Mouse (Mus musculus): ENCODE measurements around the gene Zfp109. TPM values are rescaled to one million over a fixed set of nuclear protein-coding genes. Genes with fewer than 3 reads are reported as not detected.

Zfp109 gene
- polyA plus RNA-seq, 1 experiment from 2014 or later: 1.1 TPM

GRCm38 (mm10) chr7:24210296-24210695, 27.1 kb downstream of the Zfp109 start:
- no peak overlapping the region for H3K9ac ChIP-seq (ENCODE audit: low read depth, low read length)
- ATAC-seq (ENCODE audit: low read depth): no peak
- 68% methylated on average over 2 of the region's 2 CpGs for WGBS (ENCODE audit: insufficient replicate concordance)

GRCm38 (mm10) chr7:24208282-24208886, 29.0 kb downstream of the Zfp109 start:
- H3K9me3 ChIP-seq (replicated peaks; ENCODE audit: control insufficient read depth, low read length): no peaks in the 10 kb centered on the region
- H3K27me3 ChIP-seq (ENCODE audit: control insufficient read depth, insufficient read depth, low read depth, low read length): no peaks in the 10 kb centered on the region
- peaks cover 2% of the 10 kb centered on the region for H3K4me1 ChIP-seq (ENCODE audit: control insufficient read depth, low read depth, low read length)
- 49% methylated on average over 7 of the region's 7 CpGs for WGBS (ENCODE audit: insufficient replicate concordance)
- no peaks in the 10 kb centered on the region for H3K36me3 ChIP-seq (ENCODE audit: control insufficient read depth, insufficient read depth)
- H3K9ac ChIP-seq (ENCODE audit: low read depth, low read length): no peak overlapping the region
- H3K27ac ChIP-seq (ENCODE audit: low read length): no peak overlapping the region
- H3K4me2 ChIP-seq (ENCODE audit: low read depth, low read length): peak overlapping the region; percentile 59
- ATAC-seq (ENCODE audit: low read depth): no peak
- peak overlapping the region; percentile 57 for H3K4me3 ChIP-seq (ENCODE audit: low read depth, low read length)

More at GRCm38 (mm10) chr7:24210296-24210695, 27.1 kb downstream of the Zfp109 start:
- H3K4me3 ChIP-seq (ENCODE audit: low read depth, low read length): no peak overlapping the region
- H3K27me3 ChIP-seq (ENCODE audit: control insufficient read depth, insufficient read depth, low read depth, low read length): no peaks in the 10 kb centered on the region
- H3K36me3 ChIP-seq (ENCODE audit: control insufficient read depth, insufficient read depth): no peaks in the 10 kb centered on the region
- H3K4me1 ChIP-seq (ENCODE audit: control insufficient read depth, low read depth, low read length): peaks cover 2% of the 10 kb centered on the region
- H3K27ac ChIP-seq (ENCODE audit: low read length): no peak overlapping the region
- no peak overlapping the region for H3K4me2 ChIP-seq (ENCODE audit: low read depth, low read length)
- H3K9me3 ChIP-seq (replicated peaks; ENCODE audit: control insufficient read depth, low read length): no peaks in the 10 kb centered on the region

GRCm38 (mm10) chr7:24207488-24208261, 29.7 kb downstream of the Zfp109 start:
- Histone ChIP-seq H3K27me3 (ENCODE audit: control insufficient read depth, insufficient read depth, low read depth, low read length) (no peaks in the 10 kb centered on the region), H3K4me3 (ENCODE audit: low read depth, low read length) (peak overlapping the region; percentile 57), H3K4me2 (ENCODE audit: low read depth, low read length) (peak overlapping the region; percentile 59), H3K4me1 (ENCODE audit: control insufficient read depth, low read depth, low read length) (peaks cover 2% of the 10 kb centered on the region), H3K36me3 (ENCODE audit: control insufficient read depth, insufficient read depth) (no peaks in the 10 kb centered on the region), H3K9me3 (replicated peaks; ENCODE audit: control insufficient read depth, low read length) (no peaks in the 10 kb centered on the region), H3K27ac (ENCODE audit: low read length) (no peak overlapping the region), H3K9ac (ENCODE audit: low read depth, low read length) (peak overlapping the region; percentile 54)
- WGBS (ENCODE audit: insufficient replicate concordance): 11% methylated on average over 24 of the region's 24 CpGs
- ATAC-seq (ENCODE audit: low read depth): peak; percentile 78

GRCm38 (mm10) chr7:24196961-24197360, 40.4 kb downstream of the Zfp109 start:
- 68% methylated on average over 4 of the region's 4 CpGs for WGBS (ENCODE audit: insufficient replicate concordance)
- ATAC-seq (ENCODE audit: low read depth): no peak
- H3K36me3 ChIP-seq (ENCODE audit: control insufficient read depth, insufficient read depth): peaks cover 23% of the 10 kb centered on the region
- no peak overlapping the region for H3K27ac ChIP-seq (ENCODE audit: low read length)
- H3K9me3 ChIP-seq (replicated peaks; ENCODE audit: control insufficient read depth, low read length): peaks cover 2% of the 10 kb centered on the region
- no peaks in the 10 kb centered on the region for H3K27me3 ChIP-seq (ENCODE audit: control insufficient read depth, insufficient read depth, low read depth, low read length)
- H3K4me1 ChIP-seq (ENCODE audit: control insufficient read depth, low read depth, low read length): no peaks in the 10 kb centered on the region
- H3K4me2 ChIP-seq (ENCODE audit: low read depth, low read length): no peak overlapping the region
- H3K9ac ChIP-seq (ENCODE audit: low read depth, low read length): no peak overlapping the region
- H3K4me3 ChIP-seq (ENCODE audit: low read depth, low read length): no peak overlapping the region

GRCm38 (mm10) chr7:24193157-24193556, 44.2 kb downstream of the Zfp109 start:
- 56% methylated on average over 3 of the region's 3 CpGs for WGBS (ENCODE audit: insufficient replicate concordance)

GRCm38 (mm10) chr7:24191361-24191760, 46.0 kb downstream of the Zfp109 start:
- no peak overlapping the region for H3K4me2 ChIP-seq (ENCODE audit: low read depth, low read length)
- no peaks in the 10 kb centered on the region for H3K36me3 ChIP-seq (ENCODE audit: control insufficient read depth, insufficient read depth)
- no peaks in the 10 kb centered on the region for H3K27me3 ChIP-seq (ENCODE audit: control insufficient read depth, insufficient read depth, low read depth, low read length)
- no peak for ATAC-seq (ENCODE audit: low read depth)
- no peak overlapping the region for H3K27ac ChIP-seq (ENCODE audit: low read length)
- no peaks in the 10 kb centered on the region for H3K4me1 ChIP-seq (ENCODE audit: control insufficient read depth, low read depth, low read length)
- 64% methylated on average over 2 of the region's 2 CpGs for WGBS (ENCODE audit: insufficient replicate concordance)
- no peak overlapping the region for H3K4me3 ChIP-seq (ENCODE audit: low read depth, low read length)
- H3K9ac ChIP-seq (ENCODE audit: low read depth, low read length): no peak overlapping the region
- no peaks in the 10 kb centered on the region for H3K9me3 ChIP-seq (replicated peaks; ENCODE audit: control insufficient read depth, low read length)

More at GRCm38 (mm10) chr7:24193157-24193556, 44.2 kb downstream of the Zfp109 start:
- Histone ChIP-seq H3K9ac (ENCODE audit: low read depth, low read length) (no peak overlapping the region), H3K9me3 (replicated peaks; ENCODE audit: control insufficient read depth, low read length) (no peaks in the 10 kb centered on the region), H3K4me2 (ENCODE audit: low read depth, low read length) (no peak overlapping the region), H3K4me1 (ENCODE audit: control insufficient read depth, low read depth, low read length) (no peaks in the 10 kb centered on the region), H3K4me3 (ENCODE audit: low read depth, low read length) (no peak overlapping the region), H3K36me3 (ENCODE audit: control insufficient read depth, insufficient read depth) (peaks cover 3% of the 10 kb centered on the region), H3K27me3 (ENCODE audit: control insufficient read depth, insufficient read depth, low read depth, low read length) (no peaks in the 10 kb centered on the region), H3K27ac (ENCODE audit: low read length) (no peak overlapping the region)
- ATAC-seq (ENCODE audit: low read depth): no peak

GRCm38 (mm10) chr7:24189571-24189944, 47.8 kb downstream of the Zfp109 start:
- Histone ChIP-seq H3K4me1 (ENCODE audit: control insufficient read depth, low read depth, low read length) (no peaks in the 10 kb centered on the region), H3K9me3 (replicated peaks; ENCODE audit: control insufficient read depth, low read length) (no peaks in the 10 kb centered on the region), H3K27ac (ENCODE audit: low read length) (no peak overlapping the region), H3K4me3 (ENCODE audit: low read depth, low read length) (no peak overlapping the region), H3K4me2 (ENCODE audit: low read depth, low read length) (no peak overlapping the region), H3K27me3 (ENCODE audit: control insufficient read depth, insufficient read depth, low read depth, low read length) (no peaks in the 10 kb centered on the region), H3K9ac (ENCODE audit: low read depth, low read length) (no peak overlapping the region), H3K36me3 (ENCODE audit: control insufficient read depth, insufficient read depth) (no peaks in the 10 kb centered on the region)
- 13% methylated on average over 5 of the region's 5 CpGs for WGBS (ENCODE audit: insufficient replicate concordance)
- ATAC-seq (ENCODE audit: low read depth): no peak

GRCm38 (mm10) chr7:24188901-24189570, 48.3 kb downstream of the Zfp109 start:
- H3K4me2 ChIP-seq (ENCODE audit: low read depth, low read length): no peak overlapping the region
- no peak for ATAC-seq (ENCODE audit: low read depth)
- no peak overlapping the region for H3K4me3 ChIP-seq (ENCODE audit: low read depth, low read length)
- H3K9me3 ChIP-seq (replicated peaks; ENCODE audit: control insufficient read depth, low read length): no peaks in the 10 kb centered on the region
- 33% methylated on average over 4 of the region's 4 CpGs for WGBS (ENCODE audit: insufficient replicate concordance)
- no peaks in the 10 kb centered on the region for H3K27me3 ChIP-seq (ENCODE audit: control insufficient read depth, insufficient read depth, low read depth, low read length)
- H3K9ac ChIP-seq (ENCODE audit: low read depth, low read length): no peak overlapping the region
- H3K4me1 ChIP-seq (ENCODE audit: control insufficient read depth, low read depth, low read length): no peaks in the 10 kb centered on the region
- no peaks in the 10 kb centered on the region for H3K36me3 ChIP-seq (ENCODE audit: control insufficient read depth, insufficient read depth)
- H3K27ac ChIP-seq (ENCODE audit: low read length): no peak overlapping the region

- no peak overlapping the region for H3K9ac ChIP-seq (ENCODE audit: low read depth, low read length)
- H3K9me3 ChIP-seq (replicated peaks; ENCODE audit: control insufficient read depth, low read length): no peaks in the 10 kb centered on the region
- no peak for ATAC-seq (ENCODE audit: low read depth)
- no peak overlapping the region for H3K27ac ChIP-seq (ENCODE audit: low read length)
- WGBS (ENCODE audit: insufficient replicate concordance): 11% methylated on average over 1 of the region's 1 CpGs
- H3K4me2 ChIP-seq (ENCODE audit: low read depth, low read length): no peak overlapping the region
- H3K27me3 ChIP-seq (ENCODE audit: control insufficient read depth, insufficient read depth, low read depth, low read length): no peaks in the 10 kb centered on the region
- H3K4me1 ChIP-seq (ENCODE audit: control insufficient read depth, low read depth, low read length): no peaks in the 10 kb centered on the region
- H3K4me3 ChIP-seq (ENCODE audit: low read depth, low read length): no peak overlapping the region
- no peaks in the 10 kb centered on the region for H3K36me3 ChIP-seq (ENCODE audit: control insufficient read depth, insufficient read depth)
Measured at GRCm38 (mm10) chr7:24187611-24188010, 49.7 kb downstream of the Zfp109 start.

All from liver, embryonic 16.5 days (tissue).